Comparison of ENCODE assay signal across 8 mouse cellular contexts in genomic region chr6:38534640-38535365, GRCm38 (mm10). TPM values are rescaled to one million over a fixed set of nuclear protein-coding genes. Genes with fewer than 3 reads are reported as not detected.
DNase-seq lines count a peak whose midpoint lies in the region; ATAC-seq and TF ChIP-seq lines count a peak whose summit lies in the region.

No protein-coding gene starts in this region.

- DNase-seq in ES-E14 (ENCODE audit: low read depth, low spot score): peak; percentile 96
- peak; percentile 98 for DNase-seq in cerebellum, adult 11 months
- peak; percentile 96 for DNase-seq in forebrain, embryonic 14.5 days (ENCODE audit: low spot score)
- DNase-seq in heart, postnatal 14 days: peak; percentile 99 to 100
- peak; percentile 93 for DNase-seq in layer of hippocampus, adult 11-12 months (ENCODE audit: low spot score)
- peak; percentile 100 for DNase-seq in liver, postnatal 0 days
- peak; percentile 81 for DNase-seq in telencephalon, adult 2 months (ENCODE audit: low read depth, low spot score)

- H3K27ac ChIP-seq in ES-E14 (ENCODE audit: insufficient read depth, low read depth, low read length, poor library complexity, severe bottlenecking): peak overlapping the region; percentile 82
- H3K27ac ChIP-seq in forebrain, embryonic 14.5 days (ENCODE audit: low read depth, low read length): peak overlapping the region; percentile 94
- H3K27ac ChIP-seq in liver, postnatal 0 days (ENCODE audit: low read depth): peak overlapping the region; percentile 99
- peak overlapping the region; percentile 98 for H3K27ac ChIP-seq in neural tube, embryonic 13.5 days (replicated peaks)

- intact Hi-C loops in heart, postnatal 14 days (cut with DNase I): loop anchor here (1.0 to 5.0 kb wide), 2 partner anchors 13 to 103 kb away; partner anchors contain the start of gene Ubn2

- peak; percentile 76 for ATAC-seq in forebrain, embryonic 14.5 days
- ATAC-seq in liver, postnatal 0 days: peak; percentile 72
- ATAC-seq in neural tube, embryonic 13.5 days (ENCODE audit: low read depth): peak; percentile 72

- TF ChIP-seq CTCF in liver, postnatal 0 days (IDR thresholded peaks at IDR 0.05; ENCODE audit: low read depth): peak; percentile 99

- H3K36me3 ChIP-seq in ES-E14 (ENCODE audit: control insufficient read depth, insufficient read depth, low read length, poor library complexity, severe bottlenecking): no peaks in the 10 kb centered on the region
- H3K36me3 ChIP-seq in forebrain, embryonic 14.5 days (ENCODE audit: control insufficient read depth, insufficient read depth, low read length): peaks cover 5% of the 10 kb centered on the region
- H3K36me3 ChIP-seq in liver, postnatal 0 days (replicated peaks; ENCODE audit: insufficient read depth, low read length): peaks cover 2% of the 10 kb centered on the region; the same call in 1 of the 2 replicates
- peaks cover 8% of the 10 kb centered on the region; the same call in 1 of the 2 replicates for H3K36me3 ChIP-seq in neural tube, embryonic 13.5 days

- peak overlapping the region; percentile 95 for H3K9ac ChIP-seq in ES-E14 (ENCODE audit: insufficient read depth, low read depth, low read length, poor library complexity, severe bottlenecking)
- peak overlapping the region; percentile 85 for H3K9ac ChIP-seq in forebrain, embryonic 14.5 days (ENCODE audit: low read length)
- peak overlapping the region; percentile 97 for H3K9ac ChIP-seq in liver, postnatal 0 days (replicated peaks)
- H3K9ac ChIP-seq in neural tube, embryonic 13.5 days: peak overlapping the region; percentile 89

- H3K27me3 ChIP-seq in forebrain, embryonic 14.5 days (replicated peaks; ENCODE audit: control insufficient read depth, insufficient read depth, low read length): no peaks in the 10 kb centered on the region
- H3K27me3 ChIP-seq in liver, postnatal 0 days (ENCODE audit: insufficient read depth, low read length): no peaks in the 10 kb centered on the region
- no peaks in the 10 kb centered on the region for H3K27me3 ChIP-seq in neural tube, embryonic 13.5 days

- 0% methylated on average over 51 of the region's 53 CpGs for WGBS in forebrain, embryonic 14.5 days
- 2% methylated on average over 53 of the region's 53 CpGs for whole genome bisulfite sequencing in liver, postnatal 0 days (ENCODE audit: insufficient replicate concordance)
- WGBS in neural tube, embryonic 13.5 days: under 1% methylated on average over 53 of the region's 53 CpGs

- peak overlapping the region; percentile 54 for H3K4me2 ChIP-seq in forebrain, embryonic 14.5 days (ENCODE audit: low read length)
- peak overlapping the region; percentile 80 for H3K4me2 ChIP-seq in liver, postnatal 0 days (ENCODE audit: low read depth, low read length)
- peak overlapping the region; percentile 58 for H3K4me2 ChIP-seq in neural tube, embryonic 13.5 days

- peak overlapping the region; percentile 82 to 88 for H3K4me3 ChIP-seq in ES-E14 (ENCODE audit: insufficient read depth in 1 of 2, low read depth in 1 of 2, low read length in 2 of 2, poor library complexity in 1 of 2, severe bottlenecking in 1 of 2)
- peak overlapping the region; percentile 67 for H3K4me3 ChIP-seq in forebrain, embryonic 14.5 days (ENCODE audit: low read depth, low read length)
- H3K4me3 ChIP-seq in liver, postnatal 0 days (ENCODE audit: low read depth, low read length): peak overlapping the region; percentile 98
- peak overlapping the region; percentile 82 for H3K4me3 ChIP-seq in neural tube, embryonic 13.5 days

- in situ Hi-C loops in ES-E14 (cut with MboI; ENCODE audit: low sequenced_read_pairs in 2 of 2, unreplicated experiment in 2 of 2): no loop called here

- no peaks in the 10 kb centered on the region for H3K9me3 ChIP-seq in ES-E14 (ENCODE audit: control insufficient read depth, insufficient read depth, low read depth, low read length)
- no peaks in the 10 kb centered on the region for H3K9me3 ChIP-seq in forebrain, embryonic 14.5 days (replicated peaks; ENCODE audit: control insufficient read depth, low read length)
- no peaks in the 10 kb centered on the region for H3K9me3 ChIP-seq in liver, postnatal 0 days (ENCODE audit: low read length)
- no peaks in the 10 kb centered on the region for H3K9me3 ChIP-seq in neural tube, embryonic 13.5 days

- TF ChIP-seq EP300 in liver, postnatal 0 days (IDR thresholded peaks at IDR 0.05; ENCODE audit: low read depth): no peak; the same call in 1 of the 2 replicates

- no peaks in the 10 kb centered on the region for H3K4me1 ChIP-seq in ES-E14 (ENCODE audit: control insufficient read depth in 2 of 2, insufficient read depth in 2 of 2, low read length in 2 of 2, poor library complexity in 1 of 2)
- no peaks in the 10 kb centered on the region for H3K4me1 ChIP-seq in forebrain, embryonic 14.5 days (ENCODE audit: control insufficient read depth, insufficient read depth, low read length)
- H3K4me1 ChIP-seq in liver, postnatal 0 days (ENCODE audit: insufficient read depth): peaks cover 17% of the 10 kb centered on the region
- H3K4me1 ChIP-seq in neural tube, embryonic 13.5 days (replicated peaks): peaks cover 15% of the 10 kb centered on the region

TF ChIP-seq in ES-E14, 5 proteins besides CTCF, POLR2A, EP300 and RAD21:
- TF ChIP-seq MAFK (IDR thresholded peaks at IDR 0.05; ENCODE audit: insufficient read depth, low read depth, low read length) (no peak), CHD2 (IDR thresholded peaks at IDR 0.05; ENCODE audit: low read depth, low read length) (no peak), ZC3H11A (IDR thresholded peaks at IDR 0.05; ENCODE audit: borderline replicate concordance, low read depth, low read length) (no peak), ZNF384 (IDR thresholded peaks at IDR 0.05; ENCODE audit: low read depth, low read length) (no peak), HCFC1 (IDR thresholded peaks at IDR 0.05; ENCODE audit: borderline replicate concordance, insufficient read depth, low read length) (peak; percentile 54; the same call in 1 of the 2 replicates)

RNA-seq across cellular contexts. Expression of gene Fmc1, which starts 1.5 kb away (rescaled TPM):
- total RNA-seq in ES-E14 (2012; rRNA removed): 48.0 and 83.8 TPM in 2 replicates
- 152 and 179 TPM in 2 replicates for polyA plus RNA-seq in forebrain, embryonic 14.5 days (2014; fragmentation: Nextera tagmentation; extraction: Ambion mirVana)
- 100 to 1,000 TPM; 221 to 227 TPM for total RNA-seq in heart, postnatal 14 days (2021)
- 127 and 139 TPM in 2 replicates for polyA plus RNA-seq in liver, postnatal 0 days (2015; fragmentation: Nextera tagmentation; extraction: Ambion mirVana)
- 165 and 187 TPM in 2 replicates for polyA plus RNA-seq in neural tube, embryonic 13.5 days (2015; fragmentation: Nextera tagmentation; extraction: Ambion mirVana)

RNA-seq across cellular contexts. Expression of gene Luc7l2, which starts 16.3 kb away (rescaled TPM):
- total RNA-seq in ES-E14 (2012; rRNA removed): 94.1 and 99.5 TPM in 2 replicates
- 22.8 and 32.5 TPM in 2 replicates for polyA plus RNA-seq in forebrain, embryonic 14.5 days (2014; fragmentation: Nextera tagmentation; extraction: Ambion mirVana)
- 100 to 1,000 TPM; 113 to 119 TPM for total RNA-seq in heart, postnatal 14 days (2021)
- polyA plus RNA-seq in liver, postnatal 0 days (2015; fragmentation: Nextera tagmentation; extraction: Ambion mirVana): 18.0 and 19.1 TPM in 2 replicates
- polyA plus RNA-seq in neural tube, embryonic 13.5 days (2015; fragmentation: Nextera tagmentation; extraction: Ambion mirVana): 38.3 and 41.1 TPM in 2 replicates

Comparison
In these comparisons a context has a peak if more than half of its experiments do, and no peak if none do; other contexts are left out.
1. Peak in every context shown above with its lines: DNase-seq, ATAC-seq, H3K4me3 ChIP-seq and H3K27ac ChIP-seq.